Comparison of ENCODE assay signal across 9 mouse cellular contexts in genomic region chr13:97523523-97524412, GRCm38 (mm10).
DNase-seq lines count a peak whose midpoint lies in the region; ATAC-seq and TF ChIP-seq lines count a peak whose summit lies in the region.
"Had no signal": no experiment of that assay in that cellular context is flagged by ENCODE, and none has a peak within 500 bp of the region (broad histone marks: within the 10 kb centered on the region; RNA-seq: fewer than 3 reads in every experiment).

No protein-coding gene starts in this region.

- no peak overlapping the region for H3K4me3 ChIP-seq in lung, embryonic 14.5 days (ENCODE audit: low read depth, low read length)
- no peak overlapping the region for H3K4me3 ChIP-seq in lung, adult 2 months (replicated peaks; ENCODE audit: extremely low read depth, low read depth, low read length)
- H3K4me3 ChIP-seq in heart, embryonic 13.5 days = no peak overlapping the region
- no peak overlapping the region for H3K4me3 ChIP-seq in stomach, embryonic 14.5 days (ENCODE audit: low read depth, low read length)
- H3K4me3 ChIP-seq: myocyte had no signal

- TF ChIP-seq CTCF in lung, embryonic 14.5 days (IDR thresholded peaks at IDR 0.05; ENCODE audit: low read depth) = no peak
- TF ChIP-seq CTCF in lung, adult 2 months (IDR thresholded peaks at IDR 0.05; ENCODE audit: insufficient read depth, low read length) = no peak

- no peak overlapping the region for H3K27ac ChIP-seq in lung, embryonic 14.5 days (ENCODE audit: low read depth)
- peak overlapping the region; percentile 68 for H3K27ac ChIP-seq in heart, embryonic 13.5 days (replicated peaks)
- H3K27ac ChIP-seq in stomach, embryonic 14.5 days (ENCODE audit: low read length) = peak overlapping the region; percentile 17; the same call in 1 of the 2 replicates

- peaks cover 11% of the 10 kb centered on the region for H3K4me1 ChIP-seq in lung, embryonic 14.5 days (ENCODE audit: insufficient read depth)
- H3K4me1 ChIP-seq in lung, adult 2 months (ENCODE audit: control insufficient read depth, insufficient read depth, low read length) = peaks cover 7% of the 10 kb centered on the region
- peaks cover 21% of the 10 kb centered on the region for H3K4me1 ChIP-seq in heart, embryonic 13.5 days
- H3K4me1 ChIP-seq in stomach, embryonic 14.5 days (ENCODE audit: control insufficient read depth, insufficient read depth, low read length) = peaks cover 10% of the 10 kb centered on the region; the same call in 1 of the 2 replicates

- no peaks in the 10 kb centered on the region for H3K9me3 ChIP-seq in lung, embryonic 14.5 days (ENCODE audit: low read depth, low read length)
- H3K9me3 ChIP-seq in heart, embryonic 13.5 days = no peaks in the 10 kb centered on the region
- H3K9me3 ChIP-seq in stomach, embryonic 14.5 days (ENCODE audit: control insufficient read depth, low read depth, low read length) = no peaks in the 10 kb centered on the region

- TF ChIP-seq POLR2A in lung, adult 2 months (IDR thresholded peaks at IDR 0.05; ENCODE audit: borderline replicate concordance, extremely low read depth, low read depth, low read length) = no peak

- ATAC-seq in lung, embryonic 14.5 days (ENCODE audit: insufficient read depth) = peak; percentile 47; the same call in 1 of the 2 replicates
- no peak for ATAC-seq in heart, embryonic 13.5 days (ENCODE audit: extremely low read depth, insufficient number of reproducible peaks, low FRiP score, low TSS enrichment)
- ATAC-seq in stomach, embryonic 14.5 days (ENCODE audit: insufficient number of reproducible peaks, insufficient read depth, low FRiP score, low read depth) = no peak
- no peak for ATAC-seq in megakaryocyte progenitor cell, adult 5-6 weeks (replicated peaks; ENCODE audit: poor library complexity)
- ATAC-seq in CD4-positive, CD25-positive, alpha-beta regulatory T cell, adult 4 months = no peak

- peak; percentile 62 for DNase-seq in lung, embryonic 14.5 days
- DNase-seq in lung, adult 2 months = no peak
- peak; percentile 24 to 72 for DNase-seq in kidney, postnatal 25 days
- DNase-seq in cerebellum, adult 9-11 months = no peak

- H3K9ac ChIP-seq in lung, embryonic 14.5 days = no peak overlapping the region
- no peak overlapping the region for H3K9ac ChIP-seq in heart, embryonic 13.5 days
- no peak overlapping the region for H3K9ac ChIP-seq in stomach, embryonic 14.5 days (replicated peaks; ENCODE audit: low read depth, low read length)

- H3K27me3 ChIP-seq in lung, embryonic 14.5 days (ENCODE audit: insufficient read depth, low read length) = no peaks in the 10 kb centered on the region
- H3K27me3 ChIP-seq in heart, embryonic 13.5 days (replicated peaks) = no peaks in the 10 kb centered on the region
- no peaks in the 10 kb centered on the region for H3K27me3 ChIP-seq in stomach, embryonic 14.5 days (ENCODE audit: control insufficient read depth, insufficient read depth, low read length)

- no peak overlapping the region for H3K4me2 ChIP-seq in lung, embryonic 14.5 days
- H3K4me2 ChIP-seq in heart, embryonic 13.5 days = peak overlapping the region; percentile 5; the same call in 1 of the 2 replicates
- no peak overlapping the region for H3K4me2 ChIP-seq in stomach, embryonic 14.5 days (replicated peaks; ENCODE audit: low read depth, low read length)

- no peaks in the 10 kb centered on the region for H3K36me3 ChIP-seq in lung, embryonic 14.5 days (ENCODE audit: insufficient read depth)
- no peaks in the 10 kb centered on the region for H3K36me3 ChIP-seq in heart, embryonic 13.5 days
- H3K36me3 ChIP-seq in stomach, embryonic 14.5 days (ENCODE audit: control insufficient read depth, insufficient read depth, low read length) = no peaks in the 10 kb centered on the region

- 37% methylated on average over 19 of the region's 19 CpGs for WGBS in lung, embryonic 14.5 days
- 35% methylated on average over 19 of the region's 19 CpGs for WGBS in lung, adult 2 months
- whole genome bisulfite sequencing in heart, embryonic 13.5 days = 47% methylated on average over 19 of the region's 19 CpGs
- WGBS in stomach, embryonic 14.5 days = 37% methylated on average over 19 of the region's 19 CpGs

Comparison
In these comparisons a context has a peak if more than half of its experiments do, and no peak if none do; other contexts are left out.
1. DNase-seq: peak in lung, embryonic 14.5 days (single experiment) and kidney, postnatal 25 days (2 of 2); none in lung, adult 2 months (single experiment) and cerebellum, adult 9-11 months (single experiment).